ENCODE assay signal across 9 mouse cellular contexts in the genomic region with DNA sequence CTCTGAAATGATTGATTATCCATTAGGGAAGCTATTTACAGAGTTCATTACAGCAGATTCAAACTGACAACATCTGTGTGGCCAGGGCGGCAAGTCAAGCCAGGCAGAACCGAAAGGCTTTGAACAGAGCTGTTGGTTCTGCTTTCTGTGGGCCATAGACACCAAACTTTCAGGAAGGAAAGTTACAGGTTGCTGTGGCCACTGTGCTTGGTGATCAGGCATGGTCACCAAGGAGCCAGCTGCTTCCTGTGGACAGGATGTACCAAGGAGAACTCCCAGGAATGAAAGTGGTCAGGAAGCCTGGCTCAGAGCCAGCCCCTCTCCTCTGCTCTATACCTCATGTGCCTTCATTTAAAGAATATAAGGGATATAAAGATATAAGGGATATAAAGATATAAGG. TPM values are rescaled to one million over a fixed set of nuclear protein-coding genes. Genes with fewer than 3 reads are reported as not detected.
A peak's percentile ranks its signal among the peaks of the same experiment; 100 is the strongest.
DNase-seq lines count a peak whose midpoint lies in the region; ATAC-seq lines count a peak whose summit lies in the region.
"Had no signal": no experiment of that assay in that cellular context is flagged by ENCODE, and none has a peak within 500 bp of the region (broad histone marks: within the 10 kb centered on the region; RNA-seq: fewer than 3 reads in every experiment).

No protein-coding gene starts in this region.

- ATAC-seq in hematopoietic stem cell, adult 5-6 weeks (replicated peaks in 1 of 2; ENCODE audit: insufficient read depth in 1 of 2, low FRiP score in 2 of 2, low TSS enrichment in 1 of 2, low read depth in 1 of 2, poor library complexity in 2 of 2, severe bottlenecking in 2 of 2) = peak; percentile 63 to 88

- peak; percentile 28 for DNase-seq in adrenal gland, postnatal 10 days
- no peak for DNase-seq in adrenal gland, postnatal 25 days
- DNase-seq in 3T3-L1 (ENCODE audit: low read depth, low spot score) (peak; percentile 34), MN1 (ENCODE audit: low spot score) (no peak), adipocyte (ENCODE audit: low spot score) (no peak)
- peak; percentile 47 for DNase-seq in lung, postnatal 14 days
- DNase-seq in cerebellum, adult 11-12 months = no peak
- DNase-seq: thymus, postnatal 14 days had no signal

RNA-seq across cellular contexts. Expression of gene Smpd3, which starts 30.2 kb away (rescaled TPM):
- total RNA-seq in adrenal gland, postnatal 10 days (2021) = 10 to 100 TPM in 1 of 2 experiments, 1 to 10 TPM in 1; 9.9 to 12.6 TPM
- total RNA-seq in adrenal gland, postnatal 25 days (2021) = 6.6 and 8.0 TPM in 2 replicates
- total RNA-seq in hematopoietic stem cell, adult 5-6 weeks (2017) = 0.25 and 0.31 TPM in 2 replicates

Comparison
In these comparisons a context has a peak if more than half of its experiments do, and no peak if none do; other contexts are left out.
1. DNase-seq: peak in adrenal gland, postnatal 10 days (single experiment), 3T3-L1 (single experiment) and lung, postnatal 14 days (single experiment); none in adrenal gland, postnatal 25 days (single experiment), cerebellum, adult 11-12 months (single experiment), MN1 (single experiment) and adipocyte (single experiment).